Mouse (Mus musculus) CH12.LX (cell line): ENCODE results near the gene Sipa1l3. TPM values are rescaled to one million over a fixed set of nuclear protein-coding genes. Genes with fewer than 3 reads are reported as not detected.

Experiments
- DNase-seq: peaks from one replicate; pipeline ENCODE4 v3.0.0-alpha.2; 2013; ENCODE audit errors: extremely low read depth
- H3K27ac ChIP-seq: 2 replicates; pipeline ENCODE4 v1.5.1; 2012; ENCODE audit warnings: low read depth, mild to moderate bottlenecking, control low read depth, moderate library complexity; ENCODE audit not compliant: insufficient read depth
- H3K27me3 ChIP-seq: replicated peaks from 2 replicates; pipeline ENCODE3; 2012; ENCODE audit warnings: inconsistent platforms
- H3K36me3 ChIP-seq, 2 experiments: replicated peaks in 1 of 2; 2 replicates each; pipeline versions ENCODE3 to v1.6.1; 2012; ENCODE audit warnings: inconsistent platforms in 1 of 2, low read length in 1 of 2, mild to moderate bottlenecking in 1 of 2, mixed read lengths in 1 of 2, moderate library complexity in 1 of 2; ENCODE audit not compliant: control insufficient read depth in 1 of 2, insufficient read depth in 1 of 2
- H3K4me1 ChIP-seq, 2 experiments: 2 replicates each; pipeline ENCODE4 v1.6.1; 2012; ENCODE audit warnings: inconsistent platforms in 1 of 2, moderate library complexity in 1 of 2; ENCODE audit not compliant: insufficient read depth in 2 of 2, control insufficient read depth in 1 of 2
- H3K4me2 ChIP-seq: 2 replicates; pipeline ENCODE4 v1.6.1; 2012; ENCODE audit warnings: low read depth, mild to moderate bottlenecking, control low read depth; ENCODE audit not compliant: poor library complexity, insufficient read depth, severe bottlenecking
- H3K4me3 ChIP-seq, 3 experiments: fragments of 150-350 bp in 1 of 3; sonication (generic) in 1 of 3; replicated peaks in 1 of 3; 2 replicates each; pipeline versions ENCODE3 to v1.5.1; 2011 to 2012; ENCODE audit warnings: low read depth in 2 of 3, low read length in 2 of 3, mild to moderate bottlenecking in 2 of 3, moderate library complexity in 2 of 3, control low read depth in 1 of 3, improper control_type of control experiment in 1 of 3, inconsistent platforms in 1 of 3, mixed read lengths in 1 of 3; ENCODE audit not compliant: poor library complexity in 1 of 3
- H3K79me2 ChIP-seq: replicated peaks from 2 replicates; pipeline ENCODE4 v1.6.1; 2012; ENCODE audit warnings: mild to moderate bottlenecking, moderate library complexity; ENCODE audit not compliant: control insufficient read depth, poor library complexity, insufficient read depth, severe bottlenecking; ENCODE audit errors: extremely low read depth
- H3K9ac ChIP-seq: 2 replicates; pipeline ENCODE4 v1.6.1; 2012; ENCODE audit warnings: low read depth, mild to moderate bottlenecking, control low read depth, moderate library complexity; ENCODE audit not compliant: insufficient read depth
- H3K9me3 ChIP-seq: replicated peaks from 2 replicates; pipeline ENCODE3; 2012; ENCODE audit warnings: low read length, inconsistent platforms, mixed read lengths
- BHLHE40 ChIP-seq: IDR thresholded peaks from 2 replicates; pipeline ENCODE4 v1.6.1; 2011; ENCODE audit warnings: mild to moderate bottlenecking, low read depth, low read length, improper control_type of control experiment
- CHD1 ChIP-seq: IDR thresholded peaks from 2 replicates; pipeline ENCODE4 v1.6.1; 2012; ENCODE audit warnings: low read depth, low read length, improper control_type of control experiment, inconsistent platforms
- ELF1 ChIP-seq: IDR thresholded peaks from 2 replicates; pipeline ENCODE4 v1.6.1; 2014; ENCODE audit warnings: low read depth, mild to moderate bottlenecking, inconsistent platforms, low read length, improper control_type of control experiment
- JUN ChIP-seq: IDR thresholded peaks from 2 replicates; pipeline ENCODE4 v1.6.1; 2011; ENCODE audit warnings: low read depth, mild to moderate bottlenecking, low read length, improper control_type of control experiment, moderate library complexity; ENCODE audit not compliant: insufficient read depth
- JUND ChIP-seq: conservative IDR thresholded peaks from 2 replicates; pipeline ENCODE4 v1.6.1; 2011; ENCODE audit warnings: low read depth, low read length, improper control_type of control experiment
- KAT2A ChIP-seq: IDR thresholded peaks from 2 replicates; pipeline ENCODE4 v1.6.1; 2012; ENCODE audit warnings: low read length, improper control_type of control experiment, inconsistent platforms; ENCODE audit not compliant: insufficient replicate concordance
- MEF2A ChIP-seq: IDR thresholded peaks from 2 replicates; pipeline ENCODE4 v1.6.1; 2014; ENCODE audit warnings: low read depth, mild to moderate bottlenecking, inconsistent platforms, low read length, improper control_type of control experiment, borderline replicate concordance
- NELFE ChIP-seq: IDR thresholded peaks from 2 replicates; pipeline ENCODE4 v1.6.1; 2011; ENCODE audit warnings: low read depth, low read length, improper control_type of control experiment
- RCOR1 ChIP-seq: conservative IDR thresholded peaks from 2 replicates; pipeline ENCODE4 v1.6.1; 2012; ENCODE audit warnings: low read depth, mild to moderate bottlenecking, inconsistent platforms, low read length, improper control_type of control experiment
- SIN3A ChIP-seq: IDR thresholded peaks from 2 replicates; pipeline ENCODE4 v1.6.1; 2012; ENCODE audit warnings: low read length, improper control_type of control experiment, inconsistent platforms
- TBP ChIP-seq: conservative IDR thresholded peaks from 2 replicates; pipeline ENCODE4 v1.6.1; 2011; ENCODE audit warnings: low read depth, low read length, improper control_type of control experiment
- UBTF ChIP-seq: IDR thresholded peaks from 2 replicates; pipeline ENCODE4 v1.6.1; 2012; ENCODE audit warnings: low read depth, mild to moderate bottlenecking, inconsistent platforms, low read length, improper control_type of control experiment, moderate library complexity
- ZMIZ1 ChIP-seq: IDR thresholded peaks from 2 replicates; pipeline ENCODE4 v1.6.1; 2012; ENCODE audit warnings: low read depth, mild to moderate bottlenecking, inconsistent platforms, low read length, improper control_type of control experiment
- dilution Hi-C: fragments of 300-500 bp; cut with MboI; formaldehyde crosslinking; loops from 2 replicates; pipeline ENCODE4 v1.14.3; 2020; ENCODE audit warnings: low sequenced_read_pairs; ENCODE audit not compliant: extremely low pct_unique_long_range_greater_than_20kb, extremely low pct_ligation_motif_present
- in situ Hi-C: fragments of 300-500 bp; cut with MboI; formaldehyde crosslinking; loops from 3 replicates; pipeline ENCODE4 v1.14.3; 2019; ENCODE audit warnings: low sequenced_read_pairs, low pct_ligation_motif_present, low pct_unique_long_range_greater_than_20kb, mixed read lengths
- polyA plus RNA-seq: library from polyadenylated mRNA; unstranded; fragments of >175 nt; gene quantifications from 2 replicates; pipeline ENCODE4 v1.2.1, GENCODE M21; 2012; ENCODE audit warnings: low read depth; ENCODE audit not compliant: insufficient read length
- total RNA-seq, 2 experiments: library from RNA; depleted of rRNA; stranded (reverse); fragments of 300-350 nt in 1 of 2; fragments of >200 nt in 1 of 2; gene quantifications; 2 replicates each; pipeline ENCODE4 v1.2.3; 2012 to 2014

The Sipa1l3 gene
- total and polyA plus RNA-seq, 3 experiments: 1.6 to 8.8 (median 5.9) TPM

GRCm38 (mm10) chr7:29441151-29441550 lies 77.3 kb downstream of the Sipa1l3 start:
- no peak for TF ChIP-seq JUND
- TF ChIP-seq BHLHE40: 0 out of 2 replicates have a peak, but pooled peaks have one; percentile 19
- Histone ChIP-seq H3K9me3 (no peaks in the 10 kb centered on the region), H3K79me2 (no peaks in the 10 kb centered on the region), H3K9ac (no peak overlapping the region), H3K4me3 (no peak overlapping the region), H3K4me2 (no peak overlapping the region), H3K4me1 (peaks cover 2 to 3% of the 10 kb centered on the region in 2 experiments; a peak in 2 of 4 replicates), H3K27ac (no peak overlapping the region), H3K36me3 (peaks cover 0 to 5% of the 10 kb centered on the region in 2 experiments), H3K27me3 (no peaks in the 10 kb centered on the region)
- dilution Hi-C loops (no loop called here), in situ Hi-C loops (no loop called here)
- DNase-seq: no peak

DNA sequence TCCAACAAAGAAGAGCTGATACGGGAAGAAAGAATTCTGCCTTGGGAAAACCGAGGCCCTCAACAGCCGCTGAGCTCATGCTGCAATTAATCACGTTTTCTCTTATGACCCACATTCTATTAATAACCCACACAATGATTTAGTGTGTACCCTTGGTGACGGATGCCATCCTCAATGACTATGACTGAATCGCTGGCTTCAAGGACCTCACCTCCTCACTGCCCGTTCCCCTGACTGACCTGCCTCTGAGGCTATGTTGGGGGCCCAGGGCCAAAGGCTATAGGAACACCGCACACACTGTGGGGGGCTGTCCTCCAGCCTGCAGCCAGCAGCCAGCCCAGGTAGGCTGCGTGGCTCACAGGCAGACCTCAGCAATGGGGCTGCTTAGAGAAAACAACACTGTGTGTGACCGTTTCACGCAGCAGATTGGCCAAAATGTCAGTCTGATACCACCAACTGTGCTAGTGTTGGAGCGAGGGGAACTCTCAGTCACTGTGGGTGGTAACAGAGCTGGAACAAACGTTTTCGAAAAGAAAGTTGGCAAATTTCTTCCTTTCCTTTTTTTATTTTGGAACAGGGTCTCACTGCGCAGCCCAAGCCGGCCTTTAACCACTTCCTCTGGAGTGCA lies 79.7 kb downstream of the Sipa1l3 start:
- Histone ChIP-seq H3K9ac (no peak overlapping the region), H3K36me3 (peaks cover 0 to 3% of the 10 kb centered on the region in 2 experiments), H3K9me3 (no peaks in the 10 kb centered on the region), H3K4me2 (no peak overlapping the region), H3K27ac (no peak overlapping the region), H3K4me3 (no peak overlapping the region), H3K79me2 (no peaks in the 10 kb centered on the region), H3K4me1 (peaks cover 5% of the 10 kb centered on the region in 2 experiments; a peak in 2 of 4 replicates), H3K27me3 (no peaks in the 10 kb centered on the region)
- TF ChIP-seq NELFE (no peak), UBTF (no peak), JUND (no peak), CHD1 (no peak), JUN (no peak), RCOR1 (no peak), KAT2A (no peak), SIN3A (no peak)
- dilution Hi-C loops (no loop called here), in situ Hi-C loops (no loop called here)
- no peak for DNase-seq

DNA sequence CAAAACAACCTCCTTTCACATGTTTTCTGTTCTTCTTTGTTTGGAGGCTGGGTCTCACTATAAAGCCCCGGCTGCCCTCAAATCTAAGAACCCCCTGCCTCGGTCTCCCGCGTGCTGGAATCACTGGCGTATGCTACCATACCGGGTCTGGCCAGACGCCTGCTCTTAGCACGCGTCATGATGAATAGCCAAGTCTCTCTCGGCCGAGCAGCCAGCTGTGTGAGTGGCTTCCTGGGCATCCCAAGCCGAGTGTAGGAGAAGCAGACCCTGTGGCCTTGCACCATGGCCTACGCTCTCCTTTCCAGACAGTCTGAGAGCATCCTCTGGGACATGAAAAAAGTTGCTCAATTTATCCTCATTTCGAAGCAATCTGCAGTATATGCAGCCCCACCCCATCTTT lies 80.2 kb downstream of the Sipa1l3 start:
- Histone ChIP-seq H3K4me3 (no peak overlapping the region), H3K36me3 (peaks cover 0 to 3% of the 10 kb centered on the region in 2 experiments), H3K9ac (no peak overlapping the region), H3K9me3 (no peaks in the 10 kb centered on the region), H3K4me2 (no peak overlapping the region), H3K4me1 (peaks cover 5 to 10% of the 10 kb centered on the region in 2 experiments; a peak in 3 of 4 replicates), H3K27ac (no peak overlapping the region), H3K79me2 (no peaks in the 10 kb centered on the region), H3K27me3 (no peaks in the 10 kb centered on the region)
- dilution Hi-C loops: no loop called here
- TF ChIP-seq JUN (no peak), ZMIZ1 (no peak), ELF1 (no peak), MEF2A (no peak), TBP (no peak)
- no peak for DNase-seq
- in situ Hi-C loops: no loop called here
